Mouse (Mus musculus) heart, adult 2 months (tissue): ENCODE measurements around the gene Mindy3. TPM values are rescaled to one million over a fixed set of nuclear protein-coding genes. Genes with fewer than 3 reads are reported as not detected.

Source experiments
- DNase-seq, 2 experiments: peaks; one replicate each; pipeline ENCODE4 v3.0.0; 2021
- H3K27ac ChIP-seq: fragments of 200-600 bp; 2 replicates; pipeline ENCODE4 v1.8.1; 2022
- H3K27me3 ChIP-seq: fragments of 200-500 bp; 2 replicates; pipeline ENCODE4 v1.6.1; 2012; ENCODE audit warnings: mild to moderate bottlenecking, low read length, inconsistent platforms, mixed read lengths; ENCODE audit not compliant: control insufficient read depth, insufficient read depth
- H3K36me3 ChIP-seq: fragments of 200-500 bp; 2 replicates; pipeline ENCODE4 v1.6.1; 2012; ENCODE audit warnings: low read length, inconsistent platforms; ENCODE audit not compliant: control insufficient read depth, insufficient read depth
- H3K4me1 ChIP-seq: fragments of 200-500 bp; 2 replicates; pipeline ENCODE4 v1.6.1; 2011; ENCODE audit warnings: low read length; ENCODE audit not compliant: control insufficient read depth, insufficient read depth
- H3K4me3 ChIP-seq: fragments of 200-600 bp; 2 replicates; pipeline ENCODE4 v1.8.1; 2022
- H3K79me2 ChIP-seq: fragments of 200-500 bp; replicated peaks from 2 replicates; pipeline ENCODE4 v1.6.1; 2012; ENCODE audit warnings: mild to moderate bottlenecking, inconsistent platforms, low read length, moderate library complexity, mixed read lengths; ENCODE audit not compliant: control insufficient read depth, insufficient read depth
- H3K9ac ChIP-seq: fragments of 200-500 bp; 2 replicates; pipeline ENCODE4 v1.6.1; 2012; ENCODE audit warnings: low read depth, mild to moderate bottlenecking, control low read depth, inconsistent platforms, low read length, mixed read lengths
- CTCF ChIP-seq: fragments of 200-600 bp; IDR thresholded peaks from 2 replicates; pipeline ENCODE4 v1.8.1; 2022; ENCODE audit warnings: antibody characterized with exemption, mild to moderate bottlenecking, moderate library complexity
- EP300 ChIP-seq: fragments of 200-500 bp; IDR thresholded peaks from 2 replicates; pipeline ENCODE4 v1.6.1; 2011; ENCODE audit warnings: low read depth, low read length, control low read depth; ENCODE audit not compliant: insufficient read depth
- POLR2A ChIP-seq: fragments of 200-500 bp; IDR thresholded peaks from 2 replicates; pipeline ENCODE4 v1.6.1; 2011; ENCODE audit warnings: mild to moderate bottlenecking, low read depth, low read length, control low read depth; ENCODE audit not compliant: insufficient read depth
- WGBS: fragments of 180-500 bp; shearing (Covaris S2); methylation state at CpG from one replicate; pipeline ENCODE4 v1.1.7; 2018; 5-methylcytosine and 5-hydroxymethylcytosine counted together
- intact Hi-C: fragments of 180-260 bp; cut with DNase I; formaldehyde crosslinking; loops from one replicate; pipeline ENCODE4 v1.15.1; 2025
- polyA plus RNA-seq: library from polyadenylated mRNA; depleted of rRNA; stranded (reverse); fragments of >200 nt; gene quantifications from 2 replicates; pipeline ENCODE4 v1.2.3, GENCODE M21; 2012
- total RNA-seq, 2 experiments: library from RNA; stranded (reverse); gene quantifications; 2 replicates each; pipeline ENCODE4 v1.2.3; 2021

Mindy3 gene
- total and polyA plus RNA-seq, 3 experiments = 15.4 to 17.0 (median 16.4) TPM

DNA sequence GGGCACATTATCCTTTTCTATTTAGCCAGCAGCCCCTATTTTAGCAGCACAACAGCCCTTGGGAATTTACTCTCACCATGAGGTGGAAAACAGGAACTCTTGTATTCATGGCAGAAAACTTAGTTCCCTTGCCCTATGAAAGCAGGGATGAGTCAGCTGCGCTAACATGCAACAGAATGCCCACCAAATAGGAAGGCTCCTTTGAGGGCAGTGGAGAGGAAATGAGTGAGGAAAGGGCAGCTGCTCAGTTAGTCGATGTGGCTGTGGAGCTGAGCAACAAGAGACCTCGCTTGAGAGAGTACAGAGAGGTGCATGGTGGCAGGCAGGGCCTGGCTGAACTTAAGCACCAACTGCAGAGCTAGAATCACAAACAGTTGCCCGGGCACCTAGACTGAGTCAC is 36.6 kb downstream of the Mindy3 start:
- TF ChIP-seq CTCF (no peak), EP300 (no peak), POLR2A (no peak)
- no peak for DNase-seq
- no peaks in the 10 kb centered on the region for H3K27me3 ChIP-seq
- H3K79me2 ChIP-seq = no peaks in the 10 kb centered on the region
- no peak overlapping the region; the same call in 1 of the 2 replicates for H3K27ac ChIP-seq
- WGBS = 45% methylated on average over 4 of the region's 4 CpGs
- intact Hi-C loops = no loop called here
- H3K36me3 ChIP-seq = peaks cover 7% of the 10 kb centered on the region
- no peak overlapping the region for H3K4me3 ChIP-seq
- H3K4me1 ChIP-seq = peaks cover 2% of the 10 kb centered on the region; the same call in 1 of the 2 replicates
- H3K9ac ChIP-seq = no peak overlapping the region

GRCm38 (mm10) chr2:12380233-12380632 is 39.0 kb downstream of the Mindy3 start:
- H3K9ac ChIP-seq = no peak overlapping the region
- 45% methylated on average over 2 of the region's 2 CpGs for whole genome bisulfite sequencing
- no peak for TF ChIP-seq EP300
- no peak for TF ChIP-seq POLR2A
- no peak for TF ChIP-seq CTCF

GRCm38 (mm10) chr2:12378591-12378990 is 40.7 kb downstream of the Mindy3 start:
- H3K36me3 ChIP-seq = peaks cover 7% of the 10 kb centered on the region
- peaks cover 2% of the 10 kb centered on the region; the same call in 1 of the 2 replicates for H3K4me1 ChIP-seq
- TF ChIP-seq EP300 = no peak
- no peak for TF ChIP-seq CTCF
- TF ChIP-seq POLR2A = no peak
- H3K27me3 ChIP-seq = no peaks in the 10 kb centered on the region
- WGBS = 85% methylated on average over 5 of the region's 5 CpGs
- no peak overlapping the region for H3K4me3 ChIP-seq
- intact Hi-C loops = no loop called here
- no peak for DNase-seq
- H3K9ac ChIP-seq = no peak overlapping the region
- no peak overlapping the region for H3K27ac ChIP-seq
- no peaks in the 10 kb centered on the region for H3K79me2 ChIP-seq

More at GRCm38 (mm10) chr2:12380233-12380632, 39.0 kb downstream of the Mindy3 start:
- intact Hi-C loops = no loop called here
- Histone ChIP-seq H3K36me3 (peaks cover 7% of the 10 kb centered on the region), H3K4me3 (no peak overlapping the region), H3K27me3 (no peaks in the 10 kb centered on the region), H3K27ac (no peak overlapping the region), H3K79me2 (no peaks in the 10 kb centered on the region), H3K4me1 (peaks cover 2% of the 10 kb centered on the region; the same call in 1 of the 2 replicates)
- DNase-seq = no peak

DNA sequence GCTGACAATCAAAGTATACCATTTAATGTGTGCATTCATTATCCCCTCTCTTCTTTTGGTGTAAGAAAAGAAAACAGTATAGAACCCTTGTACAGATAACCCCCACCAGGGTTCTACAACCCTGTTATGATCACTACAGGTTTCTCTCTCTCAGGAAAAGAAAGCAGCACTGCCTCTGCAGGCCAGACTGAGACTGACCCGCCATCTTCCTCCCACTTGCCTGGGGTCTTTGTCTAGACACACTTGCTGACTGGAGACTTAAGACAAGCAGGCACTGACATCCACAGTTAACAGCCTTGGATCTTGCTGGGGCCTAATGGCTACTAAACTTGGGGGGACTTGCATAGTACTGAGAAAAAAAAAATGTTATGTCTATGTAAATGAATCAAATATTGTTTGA is 42.2 kb downstream of the Mindy3 start:
- H3K4me1 ChIP-seq = no peaks in the 10 kb centered on the region
- H3K27me3 ChIP-seq = no peaks in the 10 kb centered on the region
- no peak overlapping the region for H3K4me3 ChIP-seq
- H3K36me3 ChIP-seq = peaks cover 2% of the 10 kb centered on the region; the same call in 1 of the 2 replicates
- no peak for TF ChIP-seq POLR2A
- no peak for TF ChIP-seq EP300
- TF ChIP-seq CTCF = no peak
- no peak overlapping the region for H3K27ac ChIP-seq
- DNase-seq = no peak
- no peak overlapping the region for H3K9ac ChIP-seq
- intact Hi-C loops = no loop called here
- no peaks in the 10 kb centered on the region for H3K79me2 ChIP-seq
- WGBS = 89% methylated on average over 1 of the region's 1 CpGs

- no peak overlapping the region for H3K9ac ChIP-seq
- 86% methylated on average over 2 of the region's 2 CpGs for WGBS
- H3K4me1 ChIP-seq = no peaks in the 10 kb centered on the region
- intact Hi-C loops = no loop called here
- H3K4me3 ChIP-seq = no peak overlapping the region
- no peaks in the 10 kb centered on the region for H3K27me3 ChIP-seq
- no peaks in the 10 kb centered on the region for H3K79me2 ChIP-seq
- no peak for DNase-seq
- no peaks in the 10 kb centered on the region for H3K36me3 ChIP-seq
- H3K27ac ChIP-seq = no peak overlapping the region
- no peak for TF ChIP-seq POLR2A
These were observed 46.4 kb downstream of the Mindy3 start for GRCm38 (mm10) chr2:12372883-12373282.

- Histone ChIP-seq H3K4me3 (no peak overlapping the region), H3K4me1 (no peaks in the 10 kb centered on the region), H3K9ac (no peak overlapping the region), H3K79me2 (no peaks in the 10 kb centered on the region), H3K36me3 (no peaks in the 10 kb centered on the region), H3K27me3 (no peaks in the 10 kb centered on the region), H3K27ac (no peak overlapping the region)
- intact Hi-C loops = no loop called here
- WGBS = 84% methylated on average over 4 of the region's 4 CpGs
- no peak for TF ChIP-seq CTCF
- no peak for TF ChIP-seq EP300
- no peak for TF ChIP-seq POLR2A
- DNase-seq = no peak
These were observed 47.9 kb downstream of the Mindy3 start for GRCm38 (mm10) chr2:12371401-12371800.
